Mouse (Mus musculus) megakaryocyte, embryonic 14.5 days (primary cell): ENCODE results near the gene Psma7. TPM values are rescaled to one million over a fixed set of nuclear protein-coding genes. Genes with fewer than 3 reads are reported as not detected.

Source experiments
- H3K27me3 ChIP-seq: replicated peaks from 2 replicates; pipeline ENCODE3; 2012; ENCODE audit warnings: inconsistent platforms
- H3K36me3 ChIP-seq: replicated peaks from 2 replicates; pipeline ENCODE3; 2012; ENCODE audit warnings: low read length, inconsistent platforms, mixed read lengths
- H3K4me1 ChIP-seq: 2 replicates; pipeline ENCODE4 v1.6.1; 2012; ENCODE audit warnings: inconsistent platforms
- H3K4me3 ChIP-seq: replicated peaks from 2 replicates; pipeline ENCODE3; 2012; ENCODE audit warnings: moderate library complexity, mild to moderate bottlenecking, inconsistent platforms
- H3K9me3 ChIP-seq: 2 replicates; pipeline ENCODE4 v1.6.1; 2012; ENCODE audit warnings: inconsistent platforms
- FLI1 ChIP-seq: IDR thresholded peaks from 2 replicates; pipeline ENCODE4 v1.6.1; 2012; ENCODE audit warnings: low read length, inconsistent platforms, mixed read lengths
- GATA1 ChIP-seq: IDR thresholded peaks from 3 replicates; pipeline ENCODE4 v1.6.1; 2012; ENCODE audit warnings: mixed read lengths, low read length, inconsistent platforms, borderline replicate concordance
- polyA plus RNA-seq: library from polyadenylated mRNA; stranded (reverse); fragments of >175 nt; gene quantifications from 2 replicates; pipeline ENCODE4 v1.2.3, GENCODE M21; 2012; ENCODE audit warnings: low replicate concordance; ENCODE audit not compliant: insufficient read depth

Gene Psma7
- 52.5 and 97.9 TPM in 2 replicates for polyA plus RNA-seq

GRCm38 (mm10) chr2:180042256-180042857 lies at the start of gene Psma7, which contains the start of gene Ss18l1:
Gene Psma7, minus strand, starts transcription at chr2:180042433.
Gene Ss18l1, plus strand, starts transcription at chr2:180042509.
- Histone ChIP-seq H3K9me3 (0 out of 2 replicates have a peak, but pooled peaks cover 3% of the 10 kb centered on the region), H3K27me3 (peaks cover 11% of the 10 kb centered on the region), H3K36me3 (peaks cover 39% of the 10 kb centered on the region), H3K4me3 (peak within 1 kb of the TSS; percentile 100), H3K4me1 (peaks cover 58% of the 10 kb centered on the region)
- no peak for TF ChIP-seq GATA1
- TF ChIP-seq FLI1 = no peak

- Histone ChIP-seq H3K4me3 (peak overlapping the region; percentile 20), H3K27me3 (peaks cover 49% of the 10 kb centered on the region), H3K9me3 (peaks cover 9% of the 10 kb centered on the region), H3K4me1 (peaks cover 23% of the 10 kb centered on the region), H3K36me3 (peaks cover 22% of the 10 kb centered on the region)
- TF ChIP-seq GATA1 (no peak), FLI1 (no peak)
Observed at GRCm38 (mm10) chr2:180090285-180090684, 48.1 kb upstream of the Psma7 start.

- Histone ChIP-seq H3K4me3 (no peak overlapping the region), H3K27me3 (peaks cover 34% of the 10 kb centered on the region), H3K4me1 (peaks cover 46% of the 10 kb centered on the region), H3K9me3 (peaks cover 9% of the 10 kb centered on the region), H3K36me3 (peaks cover 44% of the 10 kb centered on the region)
- TF ChIP-seq FLI1 = no peak
- TF ChIP-seq GATA1 = no peak
Observed at GRCm38 (mm10) chr2:180087472-180087871, 45.2 kb upstream of the Psma7 start.

GRCm38 (mm10) chr2:180086637-180087027 lies 44.4 kb upstream of the Psma7 start:
- H3K4me1 ChIP-seq = peaks cover 54% of the 10 kb centered on the region
- peaks cover 53% of the 10 kb centered on the region for H3K36me3 ChIP-seq
- peaks cover 9% of the 10 kb centered on the region for H3K9me3 ChIP-seq
- no peak for TF ChIP-seq FLI1
- TF ChIP-seq GATA1 = no peak
- H3K4me3 ChIP-seq = no peak overlapping the region
- peaks cover 34% of the 10 kb centered on the region for H3K27me3 ChIP-seq

- H3K36me3 ChIP-seq = peaks cover 58% of the 10 kb centered on the region
- no peak overlapping the region for H3K4me3 ChIP-seq
Observed at GRCm38 (mm10) chr2:180085926-180086636, 43.8 kb upstream of the Psma7 start.

GRCm38 (mm10) chr2:180084565-180084964 lies 42.3 kb upstream of the Psma7 start:
- no peak for TF ChIP-seq FLI1
- no peak for TF ChIP-seq GATA1
- Histone ChIP-seq H3K36me3 (peaks cover 69% of the 10 kb centered on the region), H3K4me3 (peak overlapping the region; percentile 20), H3K4me1 (peaks cover 59% of the 10 kb centered on the region), H3K9me3 (peaks cover 9% of the 10 kb centered on the region), H3K27me3 (peaks cover 17% of the 10 kb centered on the region)

More at GRCm38 (mm10) chr2:180085926-180086636, 43.8 kb upstream of the Psma7 start:
- no peak for TF ChIP-seq GATA1
- TF ChIP-seq FLI1 = no peak
- H3K4me1 ChIP-seq = peaks cover 57% of the 10 kb centered on the region
- H3K27me3 ChIP-seq = peaks cover 33% of the 10 kb centered on the region
- peaks cover 9% of the 10 kb centered on the region for H3K9me3 ChIP-seq

GRCm38 (mm10) chr2:180083063-180083462 lies 40.8 kb upstream of the Psma7 start:
- H3K27me3 ChIP-seq = peaks cover 2% of the 10 kb centered on the region
- TF ChIP-seq FLI1 = no peak
- TF ChIP-seq GATA1 = no peak

GRCm38 (mm10) chr2:180080680-180081079 lies 38.4 kb upstream of the Psma7 start:
- H3K4me1 ChIP-seq = peaks cover 60% of the 10 kb centered on the region
- no peak overlapping the region for H3K4me3 ChIP-seq
- peaks cover 77% of the 10 kb centered on the region for H3K36me3 ChIP-seq
- no peaks in the 10 kb centered on the region for H3K27me3 ChIP-seq
- no peak for TF ChIP-seq GATA1
- H3K9me3 ChIP-seq = no peaks in the 10 kb centered on the region

More at GRCm38 (mm10) chr2:180083063-180083462, 40.8 kb upstream of the Psma7 start:
- H3K9me3 ChIP-seq = peaks cover 9% of the 10 kb centered on the region
- H3K4me1 ChIP-seq = peaks cover 59% of the 10 kb centered on the region
- H3K36me3 ChIP-seq = peaks cover 83% of the 10 kb centered on the region
- no peak overlapping the region for H3K4me3 ChIP-seq

GRCm38 (mm10) chr2:180077622-180078021 lies 35.4 kb upstream of the Psma7 start:
- no peak for TF ChIP-seq FLI1
- TF ChIP-seq GATA1 = no peak
- Histone ChIP-seq H3K36me3 (peaks cover 77% of the 10 kb centered on the region), H3K9me3 (no peaks in the 10 kb centered on the region), H3K27me3 (no peaks in the 10 kb centered on the region), H3K4me3 (no peak overlapping the region), H3K4me1 (peaks cover 42% of the 10 kb centered on the region)

GRCm38 (mm10) chr2:180072886-180073285 lies 30.7 kb upstream of the Psma7 start:
- no peaks in the 10 kb centered on the region for H3K27me3 ChIP-seq
- TF ChIP-seq FLI1 = no peak
- no peak for TF ChIP-seq GATA1
- H3K9me3 ChIP-seq = no peaks in the 10 kb centered on the region
- peaks cover 45% of the 10 kb centered on the region for H3K4me1 ChIP-seq
- H3K4me3 ChIP-seq = no peak overlapping the region
- peaks cover 54% of the 10 kb centered on the region for H3K36me3 ChIP-seq
